Mouse (Mus musculus): ENCODE measurements around the gene Cfdp1. TPM values are rescaled to one million over a fixed set of nuclear protein-coding genes. Genes with fewer than 3 reads are reported as not detected.

Gene Cfdp1
- polyA plus RNA-seq, 1 experiment: 58.5 TPM

- peak; percentile 20 for DNase-seq (ENCODE audit: low spot score)
Observed at GRCm38 (mm10) chr8:111740994-111741393, 113.1 kb downstream of the Cfdp1 start.

GRCm38 (mm10) chr8:111740301-111740711, 113.8 kb downstream of the Cfdp1 start:
- DNase-seq (ENCODE audit: low spot score): peak; percentile 20

GRCm38 (mm10) chr8:111739604-111740003, 114.5 kb downstream of the Cfdp1 start:
- no peak for DNase-seq (ENCODE audit: low spot score)

- DNase-seq (ENCODE audit: low spot score): no peak
Observed at GRCm38 (mm10) chr8:111738867-111739266, 115.2 kb downstream of the Cfdp1 start.

- peak; percentile 20 for DNase-seq (ENCODE audit: low spot score)
Observed at GRCm38 (mm10) chr8:111736321-111736720, 117.8 kb downstream of the Cfdp1 start.

- DNase-seq (ENCODE audit: low spot score): peak; percentile 19
Observed at GRCm38 (mm10) chr8:111735791-111736190, 118.3 kb downstream of the Cfdp1 start.

GRCm38 (mm10) chr8:111735335-111735761, 118.7 kb downstream of the Cfdp1 start:
- peak; percentile 20 for DNase-seq (ENCODE audit: low spot score)

GRCm38 (mm10) chr8:111734244-111734960, 119.7 kb downstream of the Cfdp1 start:
- no peak for DNase-seq (ENCODE audit: low spot score)

GRCm38 (mm10) chr8:111733581-111734243, 120.4 kb downstream of the Cfdp1 start:
- no peak for DNase-seq (ENCODE audit: low spot score)

GRCm38 (mm10) chr8:111732406-111733085, 121.5 kb downstream of the Cfdp1 start:
- no peak for DNase-seq (ENCODE audit: low spot score)

GRCm38 (mm10) chr8:111732004-111732403, 122.1 kb downstream of the Cfdp1 start:
- peak; percentile 97 for DNase-seq (ENCODE audit: low spot score)

- no peak for DNase-seq (ENCODE audit: low spot score)
Observed at GRCm38 (mm10) chr8:111731231-111731977, 122.7 kb downstream of the Cfdp1 start.

GRCm38 (mm10) chr8:111729233-111730170, 124.6 kb downstream of the Cfdp1 start:
- DNase-seq (ENCODE audit: low spot score): no peak

- DNase-seq (ENCODE audit: low spot score): no peak
Observed at GRCm38 (mm10) chr8:111728481-111728880, 125.6 kb downstream of the Cfdp1 start.

- no peak for DNase-seq (ENCODE audit: low spot score)
Observed at GRCm38 (mm10) chr8:111727553-111727952, 126.5 kb downstream of the Cfdp1 start.

GRCm38 (mm10) chr8:111726102-111726900, 127.8 kb downstream of the Cfdp1 start:
- no peak for DNase-seq (ENCODE audit: low spot score)

- DNase-seq (ENCODE audit: low spot score): no peak
Observed at GRCm38 (mm10) chr8:111725341-111725740, 128.8 kb downstream of the Cfdp1 start.

- DNase-seq (ENCODE audit: low spot score): peak; percentile 15
Observed at GRCm38 (mm10) chr8:111720115-111720544, 134.0 kb downstream of the Cfdp1 start.

- no peak for DNase-seq (ENCODE audit: low spot score)
Observed at GRCm38 (mm10) chr8:111718937-111719336, 135.2 kb downstream of the Cfdp1 start.

Measured in urinary bladder, adult 2 months (tissue).